Mouse (Mus musculus) thymus, adult 2 months (tissue): ENCODE data around the gene Dcaf15.

Experiments
- CTCF ChIP-seq: fragments of 200-500 bp; IDR thresholded peaks from 2 replicates; pipeline ENCODE4 v1.5.1; 2012; ENCODE audit warnings: mild to moderate bottlenecking, control low read depth, low read length, moderate library complexity, borderline replicate concordance; ENCODE audit not compliant: control insufficient read depth, poor library complexity, insufficient read depth; ENCODE audit errors: extremely low read depth
- POLR2A ChIP-seq: fragments of 200-500 bp; IDR thresholded peaks from 2 replicates; pipeline ENCODE4 v1.6.1; 2012; ENCODE audit warnings: mild to moderate bottlenecking, low read length, control low read depth, moderate library complexity; ENCODE audit not compliant: control insufficient read depth, poor library complexity, insufficient read depth; ENCODE audit errors: extremely low read depth

- TF ChIP-seq CTCF (no peak), POLR2A (peak; percentile 84)
These were observed 38.2 kb downstream of the Dcaf15 start, which contains the start of gene Rfx1 for GRCm38 (mm10) chr8:84066291-84066930.
